Mouse (Mus musculus): ENCODE measurements around the gene Tmem82. TPM values are rescaled to one million over a fixed set of nuclear protein-coding genes. Genes with fewer than 3 reads are reported as not detected.

Gene Tmem82
- total RNA-seq, 1 experiment, result 3.9 TPM

- TF ChIP-seq CHD2 (IDR thresholded peaks at IDR 0.05; ENCODE audit: low read depth, low read length) (no peak), MAFK (IDR thresholded peaks at IDR 0.05; ENCODE audit: insufficient read depth, low read depth, low read length) (no peak), HCFC1 (IDR thresholded peaks at IDR 0.05; ENCODE audit: borderline replicate concordance, insufficient read depth, low read length) (no peak), ZC3H11A (IDR thresholded peaks at IDR 0.05; ENCODE audit: borderline replicate concordance, low read depth, low read length) (no peak), ZNF384 (IDR thresholded peaks at IDR 0.05; ENCODE audit: low read depth, low read length) (no peak)
- Histone ChIP-seq H3K27ac (ENCODE audit: insufficient read depth, low read depth, low read length, poor library complexity, severe bottlenecking) (no peak overlapping the region), H3K36me3 (ENCODE audit: control insufficient read depth, insufficient read depth, low read length, poor library complexity, severe bottlenecking) (no peaks in the 10 kb centered on the region), H3K4me1 (ENCODE audit: control insufficient read depth in 2 of 2, insufficient read depth in 2 of 2, low read length in 2 of 2, poor library complexity in 1 of 2) (peaks cover 0 to 13% of the 10 kb centered on the region in 2 experiments; a peak in 3 of 4 replicates), H3K4me3 (ENCODE audit: insufficient read depth in 1 of 2, low read depth in 1 of 2, low read length in 2 of 2, poor library complexity in 1 of 2, severe bottlenecking in 1 of 2) (no peak overlapping the region), H3K9me3 (ENCODE audit: control insufficient read depth, insufficient read depth, low read depth, low read length) (no peaks in the 10 kb centered on the region), H3K9ac (ENCODE audit: insufficient read depth, low read depth, low read length, poor library complexity, severe bottlenecking) (no peak overlapping the region)
- in situ Hi-C loops (cut with MboI; ENCODE audit: low sequenced_read_pairs in 2 of 2, unreplicated experiment in 2 of 2), result no loop called here
- no peak for DNase-seq (ENCODE audit: low read depth, low spot score)
These were observed 4.6 kb upstream of the Tmem82 start for GRCm38 (mm10) chr4:141623037-141623436.

GRCm38 (mm10) chr4:141622580-141622979 is 4.1 kb upstream of the Tmem82 start:
- in situ Hi-C loops (cut with MboI; ENCODE audit: low sequenced_read_pairs in 2 of 2, unreplicated experiment in 2 of 2), result no loop called here

GRCm38 (mm10) chr4:141622091-141622490 is 3.7 kb upstream of the Tmem82 start:
- Histone ChIP-seq H3K9me3 (ENCODE audit: control insufficient read depth, insufficient read depth, low read depth, low read length) (no peaks in the 10 kb centered on the region), H3K4me3 (ENCODE audit: insufficient read depth in 1 of 2, low read depth in 1 of 2, low read length in 2 of 2, poor library complexity in 1 of 2, severe bottlenecking in 1 of 2) (no peak overlapping the region), H3K4me1 (ENCODE audit: control insufficient read depth in 2 of 2, insufficient read depth in 2 of 2, low read length in 2 of 2, poor library complexity in 1 of 2) (peaks cover 0 to 13% of the 10 kb centered on the region in 2 experiments; a peak in 3 of 4 replicates), H3K36me3 (ENCODE audit: control insufficient read depth, insufficient read depth, low read length, poor library complexity, severe bottlenecking) (no peaks in the 10 kb centered on the region), H3K9ac (ENCODE audit: insufficient read depth, low read depth, low read length, poor library complexity, severe bottlenecking) (no peak overlapping the region), H3K27ac (ENCODE audit: insufficient read depth, low read depth, low read length, poor library complexity, severe bottlenecking) (no peak overlapping the region)
- TF ChIP-seq MAFK (IDR thresholded peaks at IDR 0.05; ENCODE audit: insufficient read depth, low read depth, low read length) (no peak), ZNF384 (IDR thresholded peaks at IDR 0.05; ENCODE audit: low read depth, low read length) (no peak), CHD2 (IDR thresholded peaks at IDR 0.05; ENCODE audit: low read depth, low read length) (no peak), HCFC1 (IDR thresholded peaks at IDR 0.05; ENCODE audit: borderline replicate concordance, insufficient read depth, low read length) (no peak), ZC3H11A (IDR thresholded peaks at IDR 0.05; ENCODE audit: borderline replicate concordance, low read depth, low read length) (no peak)
- DNase-seq (ENCODE audit: low read depth, low spot score), result no peak
- in situ Hi-C loops (cut with MboI; ENCODE audit: low sequenced_read_pairs in 2 of 2, unreplicated experiment in 2 of 2), result no loop called here

More at GRCm38 (mm10) chr4:141622580-141622979, 4.1 kb upstream of the Tmem82 start:
- DNase-seq (ENCODE audit: low read depth, low spot score), result no peak
- Histone ChIP-seq H3K4me3 (ENCODE audit: insufficient read depth in 1 of 2, low read depth in 1 of 2, low read length in 2 of 2, poor library complexity in 1 of 2, severe bottlenecking in 1 of 2) (no peak overlapping the region), H3K9ac (ENCODE audit: insufficient read depth, low read depth, low read length, poor library complexity, severe bottlenecking) (no peak overlapping the region), H3K9me3 (ENCODE audit: control insufficient read depth, insufficient read depth, low read depth, low read length) (no peaks in the 10 kb centered on the region), H3K36me3 (ENCODE audit: control insufficient read depth, insufficient read depth, low read length, poor library complexity, severe bottlenecking) (no peaks in the 10 kb centered on the region), H3K27ac (ENCODE audit: insufficient read depth, low read depth, low read length, poor library complexity, severe bottlenecking) (no peak overlapping the region), H3K4me1 (ENCODE audit: control insufficient read depth in 2 of 2, insufficient read depth in 2 of 2, low read length in 2 of 2, poor library complexity in 1 of 2) (peaks cover 0 to 13% of the 10 kb centered on the region in 2 experiments; a peak in 3 of 4 replicates)
- TF ChIP-seq HCFC1 (IDR thresholded peaks at IDR 0.05; ENCODE audit: borderline replicate concordance, insufficient read depth, low read length), result no peak
- TF ChIP-seq ZNF384 (IDR thresholded peaks at IDR 0.05; ENCODE audit: low read depth, low read length), result no peak
- no peak for TF ChIP-seq MAFK (IDR thresholded peaks at IDR 0.05; ENCODE audit: insufficient read depth, low read depth, low read length)
- no peak for TF ChIP-seq CHD2 (IDR thresholded peaks at IDR 0.05; ENCODE audit: low read depth, low read length)
- no peak for TF ChIP-seq ZC3H11A (IDR thresholded peaks at IDR 0.05; ENCODE audit: borderline replicate concordance, low read depth, low read length)

GRCm38 (mm10) chr4:141621297-141621696 is 2.9 kb upstream of the Tmem82 start:
- H3K4me1 ChIP-seq (ENCODE audit: control insufficient read depth in 2 of 2, insufficient read depth in 2 of 2, low read length in 2 of 2, poor library complexity in 1 of 2), result peaks cover 0 to 12% of the 10 kb centered on the region in 2 experiments; a peak in 3 of 4 replicates
- H3K36me3 ChIP-seq (ENCODE audit: control insufficient read depth, insufficient read depth, low read length, poor library complexity, severe bottlenecking), result peaks cover under 1% of the 10 kb centered on the region; the same call in 1 of the 2 replicates
- in situ Hi-C loops (cut with MboI; ENCODE audit: low sequenced_read_pairs in 2 of 2, unreplicated experiment in 2 of 2), result no loop called here
- H3K9me3 ChIP-seq (ENCODE audit: control insufficient read depth, insufficient read depth, low read depth, low read length), result no peaks in the 10 kb centered on the region
- H3K27ac ChIP-seq (ENCODE audit: insufficient read depth, low read depth, low read length, poor library complexity, severe bottlenecking), result no peak overlapping the region
- DNase-seq (ENCODE audit: low read depth, low spot score), result no peak
- no peak overlapping the region for H3K9ac ChIP-seq (ENCODE audit: insufficient read depth, low read depth, low read length, poor library complexity, severe bottlenecking)
- TF ChIP-seq ZC3H11A (IDR thresholded peaks at IDR 0.05; ENCODE audit: borderline replicate concordance, low read depth, low read length), result no peak
- no peak for TF ChIP-seq MAFK (IDR thresholded peaks at IDR 0.05; ENCODE audit: insufficient read depth, low read depth, low read length)
- TF ChIP-seq HCFC1 (IDR thresholded peaks at IDR 0.05; ENCODE audit: borderline replicate concordance, insufficient read depth, low read length), result no peak
- TF ChIP-seq ZNF384 (IDR thresholded peaks at IDR 0.05; ENCODE audit: low read depth, low read length), result no peak
- no peak for TF ChIP-seq CHD2 (IDR thresholded peaks at IDR 0.05; ENCODE audit: low read depth, low read length)
- no peak overlapping the region for H3K4me3 ChIP-seq (ENCODE audit: insufficient read depth in 1 of 2, low read depth in 1 of 2, low read length in 2 of 2, poor library complexity in 1 of 2, severe bottlenecking in 1 of 2)
